Mouse (Mus musculus): ENCODE results near the gene Camk2d. TPM values are rescaled to one million over a fixed set of nuclear protein-coding genes. Genes with fewer than 3 reads are reported as not detected.

The Camk2d gene
- 134 TPM for polyA plus RNA-seq (2014; fragmentation: Illumina TruSeq; extraction: RNeasy Lipid Tissue Mini Kit (QIAGEN cat#74804); ENCODE audit: low replicate concordance)

GRCm38 (mm10) chr3:126596086-126596485 is at the start of gene Camk2d:
Gene Camk2d (plus strand): TSS chr3:126596302.

Other genes starting within 250 kb of the Camk2d start
- gene Arsj, start 232.6 kb upstream of the Camk2d start, polyA plus RNA-seq (2014; fragmentation: Illumina TruSeq; extraction: RNeasy Lipid Tissue Mini Kit (QIAGEN cat#74804); ENCODE audit: low replicate concordance), result 0.48 TPM

Measured in small intestine, adult 10 weeks (tissue).